Mouse (Mus musculus) forebrain, embryonic 16.5 days (tissue): ENCODE measurements around the gene Tstd1. TPM values are rescaled to one million over a fixed set of nuclear protein-coding genes. Genes with fewer than 3 reads are reported as not detected.

Experiments
- ATAC-seq: fragments of 200-750 bp; cut with Nextera tagmentation; 2 replicates; pipeline ENCODE4 v1.8.0; 2017; ENCODE audit warnings: mild to moderate bottlenecking, moderate library complexity
- H3K27ac ChIP-seq: fragments of 300-500 bp; sonication (generic); 2 replicates; pipeline ENCODE4 v1.5.1; 2014; ENCODE audit warnings: low read length, control low read depth
- H3K27me3 ChIP-seq: fragments of 300-500 bp; sonication (generic); replicated peaks from 2 replicates; pipeline ENCODE4 v1.6.1; 2014; ENCODE audit warnings: low read length; ENCODE audit not compliant: control insufficient read depth, insufficient read depth
- H3K36me3 ChIP-seq: fragments of 300-500 bp; sonication (generic); 2 replicates; pipeline ENCODE4 v1.6.1; 2014; ENCODE audit not compliant: control insufficient read depth, insufficient read depth
- H3K4me1 ChIP-seq: fragments of 300-500 bp; sonication (generic); replicated peaks from 2 replicates; pipeline ENCODE4 v1.6.1; 2014; ENCODE audit warnings: low read length; ENCODE audit not compliant: control insufficient read depth, insufficient read depth
- H3K4me2 ChIP-seq: fragments of 300-500 bp; sonication (generic); 2 replicates; pipeline ENCODE4 v1.6.1; 2014; ENCODE audit warnings: mild to moderate bottlenecking, low read length, control low read depth
- H3K4me3 ChIP-seq: fragments of 300-500 bp; sonication (generic); replicated peaks from 2 replicates; pipeline ENCODE4 v1.5.1; 2014; ENCODE audit warnings: mild to moderate bottlenecking, low read length, control low read depth
- H3K9ac ChIP-seq: fragments of 300-500 bp; sonication (generic); replicated peaks from 2 replicates; pipeline ENCODE4 v1.6.1; 2014; ENCODE audit warnings: low read depth, low read length, control low read depth
- H3K9me3 ChIP-seq: fragments of 300-500 bp; sonication (generic); 2 replicates; pipeline ENCODE4 v1.6.1; 2016; ENCODE audit warnings: low read length; ENCODE audit not compliant: control insufficient read depth
- WGBS: fragments of 180-500 bp; shearing (Covaris S2); extraction: QIAGEN DNeasy Blood & Tissue Kit; methylation state at CpG from one replicate; pipeline ENCODE4 v1.1.7; 2014; 5-methylcytosine and 5-hydroxymethylcytosine counted together
- polyA plus RNA-seq: library from polyadenylated mRNA; unstranded; fragments of >200 nt; fragmentation: Nextera tagmentation; extraction: Ambion mirVana; gene quantifications from 2 replicates; pipeline ENCODE4 v1.2.1, GENCODE M21; 2015

Gene Tstd1
- polyA plus RNA-seq, 1 experiment from 2014 or later, result 10.1 TPM

DNA sequence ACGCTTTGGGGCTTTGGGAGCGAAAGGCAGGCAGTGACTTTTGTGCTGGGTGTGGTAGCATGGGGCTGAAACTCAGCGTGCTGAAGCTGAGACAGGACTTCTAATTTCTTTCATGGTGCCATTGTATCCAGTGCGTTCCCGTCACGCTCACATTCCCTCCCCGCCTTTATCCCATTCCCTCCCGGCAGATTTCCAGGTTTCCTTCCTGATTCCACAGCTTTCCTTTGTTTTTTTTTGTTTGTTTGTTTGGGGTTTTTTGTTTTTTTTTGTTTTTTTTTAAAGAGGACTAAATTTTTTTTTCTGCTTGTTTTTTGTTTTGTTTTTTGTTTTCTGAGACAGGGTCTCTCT lies 23.7 kb downstream of the Tstd1 start:
- no peaks in the 10 kb centered on the region for H3K36me3 ChIP-seq
- H3K9ac ChIP-seq, result no peak overlapping the region
- no peak overlapping the region for H3K27ac ChIP-seq
- no peak for ATAC-seq
- H3K4me3 ChIP-seq, result no peak overlapping the region
- H3K9me3 ChIP-seq, result no peaks in the 10 kb centered on the region
- WGBS, result 81% methylated on average over 8 of the region's 8 CpGs
- peaks cover 13% of the 10 kb centered on the region for H3K27me3 ChIP-seq
- peaks cover 6% of the 10 kb centered on the region for H3K4me1 ChIP-seq
- H3K4me2 ChIP-seq, result no peak overlapping the region

DNA sequence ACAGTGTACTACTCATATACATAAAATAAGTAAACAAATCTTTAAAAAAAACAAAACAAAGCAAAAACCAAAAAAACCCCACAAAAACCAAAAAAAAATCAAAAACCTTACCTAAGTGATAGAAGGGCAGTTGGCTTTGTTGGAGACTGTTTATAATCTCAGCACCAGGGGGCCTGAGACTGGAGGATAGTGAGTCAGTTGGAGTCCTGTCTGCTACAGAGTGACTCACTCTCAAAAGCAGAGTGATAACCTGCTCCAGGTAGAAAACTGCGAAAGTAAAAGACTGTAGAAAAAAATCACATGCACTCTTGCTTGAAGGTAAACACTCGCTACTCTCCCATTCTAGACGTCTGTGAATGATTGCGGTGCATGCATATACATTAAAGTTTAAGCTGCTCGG lies 26.4 kb downstream of the Tstd1 start:
- WGBS, result 93% methylated on average over 5 of the region's 5 CpGs
- Histone ChIP-seq H3K4me1 (no peaks in the 10 kb centered on the region), H3K27ac (no peak overlapping the region), H3K27me3 (no peaks in the 10 kb centered on the region), H3K4me3 (no peak overlapping the region), H3K9me3 (no peaks in the 10 kb centered on the region), H3K4me2 (no peak overlapping the region), H3K36me3 (no peaks in the 10 kb centered on the region), H3K9ac (no peak overlapping the region)
- ATAC-seq, result no peak

DNA sequence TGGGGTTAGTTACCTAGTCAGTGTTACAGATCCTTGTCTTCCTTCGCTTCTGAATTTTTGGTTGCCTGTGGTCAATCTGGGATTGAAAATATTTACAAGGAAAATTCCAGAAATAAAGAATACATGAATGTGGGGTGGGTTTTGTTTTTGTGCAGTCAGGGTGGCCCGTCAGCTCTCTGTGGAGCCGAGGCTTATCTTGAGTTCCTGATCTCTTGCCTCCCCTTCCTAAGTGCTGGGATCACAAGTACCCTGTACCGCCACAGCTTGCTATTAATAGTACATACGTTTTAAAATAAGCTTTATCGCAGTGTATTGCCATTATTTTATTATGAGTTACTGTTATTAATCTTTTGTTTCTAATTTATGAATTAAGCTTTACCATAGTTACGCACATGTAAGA lies 28.2 kb downstream of the Tstd1 start:
- H3K27me3 ChIP-seq, result no peaks in the 10 kb centered on the region
- H3K4me1 ChIP-seq, result no peaks in the 10 kb centered on the region
- no peaks in the 10 kb centered on the region for H3K36me3 ChIP-seq
- H3K4me3 ChIP-seq, result no peak overlapping the region
- no peak for ATAC-seq
- H3K9ac ChIP-seq, result no peak overlapping the region
- H3K27ac ChIP-seq, result no peak overlapping the region
- WGBS, result 84% methylated on average over 7 of the region's 7 CpGs
- no peak overlapping the region for H3K4me2 ChIP-seq
- no peaks in the 10 kb centered on the region for H3K9me3 ChIP-seq

DNA sequence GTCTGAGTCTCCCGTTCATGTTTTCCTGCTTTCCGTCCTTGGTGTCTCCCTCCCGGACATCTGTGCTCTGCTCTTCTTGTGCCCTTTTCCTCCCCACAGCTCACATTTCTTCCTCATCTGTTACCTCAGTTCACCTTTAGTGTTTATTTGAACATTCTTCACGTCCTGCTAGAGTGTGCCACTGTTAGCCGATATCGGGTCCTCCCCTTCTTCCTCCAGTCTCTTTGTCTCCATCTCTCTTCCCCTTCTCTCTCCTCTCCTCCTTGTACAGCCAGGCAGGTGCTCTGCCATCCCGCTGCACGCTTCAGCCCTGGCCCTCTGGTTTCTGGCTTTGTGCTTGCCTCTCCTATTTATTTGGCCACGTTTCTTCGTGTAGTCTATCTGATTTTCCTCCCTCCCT lies 29.0 kb downstream of the Tstd1 start:
- no peaks in the 10 kb centered on the region for H3K9me3 ChIP-seq
- no peak for ATAC-seq
- no peak overlapping the region for H3K4me2 ChIP-seq
- WGBS, result 74% methylated on average over 10 of the region's 10 CpGs
- H3K27ac ChIP-seq, result no peak overlapping the region
- no peaks in the 10 kb centered on the region for H3K4me1 ChIP-seq
- H3K9ac ChIP-seq, result no peak overlapping the region
- H3K27me3 ChIP-seq, result no peaks in the 10 kb centered on the region
- no peaks in the 10 kb centered on the region for H3K36me3 ChIP-seq
- H3K4me3 ChIP-seq, result no peak overlapping the region

DNA sequence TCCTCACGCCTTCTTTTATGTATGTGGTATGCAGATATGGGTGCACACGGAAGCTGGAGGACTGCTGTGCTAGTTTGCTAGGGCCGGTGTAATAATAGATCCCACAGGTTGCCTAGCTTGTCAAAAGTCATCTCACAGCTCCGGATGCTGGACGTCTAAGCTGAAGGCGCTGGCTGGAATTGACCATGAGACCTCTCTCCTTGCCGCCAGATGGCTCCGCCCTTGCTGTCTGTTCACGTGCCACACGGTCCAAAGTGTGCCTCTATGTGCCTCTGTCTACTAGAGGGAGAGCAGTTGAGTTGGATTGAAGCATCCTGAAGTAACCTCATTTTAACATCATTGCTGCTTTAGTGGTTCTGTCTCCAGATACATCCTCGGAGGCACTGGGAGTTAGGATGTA lies 31.4 kb downstream of the Tstd1 start:
- no peak overlapping the region for H3K4me2 ChIP-seq
- no peaks in the 10 kb centered on the region for H3K9me3 ChIP-seq
- 87% methylated on average over 11 of the region's 11 CpGs for WGBS
- H3K4me1 ChIP-seq, result no peaks in the 10 kb centered on the region
- no peaks in the 10 kb centered on the region for H3K36me3 ChIP-seq
- no peaks in the 10 kb centered on the region for H3K27me3 ChIP-seq
- no peak overlapping the region for H3K9ac ChIP-seq
- no peak overlapping the region for H3K4me3 ChIP-seq
- no peak for ATAC-seq
- H3K27ac ChIP-seq, result no peak overlapping the region

DNA sequence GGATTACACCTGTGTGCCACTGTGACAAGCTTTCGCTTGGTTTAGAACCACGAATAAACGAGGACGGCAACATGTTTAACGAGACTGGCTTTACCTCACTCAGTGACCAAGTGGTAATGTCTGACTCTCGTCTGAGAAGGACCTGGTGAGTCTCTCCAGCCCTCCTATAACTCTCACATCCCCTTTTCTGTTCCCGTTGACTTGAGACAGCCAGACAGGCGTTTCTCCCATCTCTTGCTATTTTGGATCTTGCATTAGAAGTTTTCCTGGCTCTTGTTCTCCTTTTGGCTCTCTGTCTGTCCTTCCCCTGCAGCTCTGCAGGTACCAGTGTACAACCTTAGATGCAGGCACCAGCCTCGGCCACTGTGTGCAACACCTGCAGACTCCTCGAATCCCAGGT lies 32.3 kb downstream of the Tstd1 start:
- Histone ChIP-seq H3K27me3 (no peaks in the 10 kb centered on the region), H3K27ac (no peak overlapping the region), H3K4me3 (no peak overlapping the region), H3K9ac (no peak overlapping the region), H3K36me3 (no peaks in the 10 kb centered on the region), H3K4me2 (no peak overlapping the region), H3K9me3 (no peaks in the 10 kb centered on the region), H3K4me1 (no peaks in the 10 kb centered on the region)
- no peak for ATAC-seq
- 80% methylated on average over 10 of the region's 10 CpGs for WGBS

DNA sequence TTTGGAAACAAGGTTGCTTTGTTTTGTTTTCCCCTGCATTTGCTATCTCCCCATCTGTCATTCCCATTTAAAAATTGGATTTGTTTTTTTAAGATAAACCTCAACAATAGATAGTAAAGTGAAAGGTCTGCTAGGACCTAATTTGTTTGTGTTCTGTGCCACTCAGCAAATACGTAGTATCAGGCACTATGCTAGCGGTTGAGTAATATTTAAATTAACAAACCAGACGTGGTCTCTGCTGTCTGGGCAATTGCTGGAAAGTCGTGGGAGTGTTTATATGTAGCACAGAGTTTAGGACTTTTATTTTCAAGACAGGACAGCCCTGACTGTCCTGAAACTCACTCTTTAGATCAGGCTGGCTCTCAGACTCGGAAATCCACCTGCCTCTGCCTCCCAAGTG lies 33.9 kb downstream of the Tstd1 start:
- Histone ChIP-seq H3K4me2 (no peak overlapping the region), H3K36me3 (no peaks in the 10 kb centered on the region), H3K27me3 (no peaks in the 10 kb centered on the region), H3K4me3 (no peak overlapping the region), H3K4me1 (no peaks in the 10 kb centered on the region), H3K9ac (no peak overlapping the region), H3K27ac (no peak overlapping the region), H3K9me3 (no peaks in the 10 kb centered on the region)
- no peak for ATAC-seq
- WGBS, result 70% methylated on average over 5 of the region's 5 CpGs

DNA sequence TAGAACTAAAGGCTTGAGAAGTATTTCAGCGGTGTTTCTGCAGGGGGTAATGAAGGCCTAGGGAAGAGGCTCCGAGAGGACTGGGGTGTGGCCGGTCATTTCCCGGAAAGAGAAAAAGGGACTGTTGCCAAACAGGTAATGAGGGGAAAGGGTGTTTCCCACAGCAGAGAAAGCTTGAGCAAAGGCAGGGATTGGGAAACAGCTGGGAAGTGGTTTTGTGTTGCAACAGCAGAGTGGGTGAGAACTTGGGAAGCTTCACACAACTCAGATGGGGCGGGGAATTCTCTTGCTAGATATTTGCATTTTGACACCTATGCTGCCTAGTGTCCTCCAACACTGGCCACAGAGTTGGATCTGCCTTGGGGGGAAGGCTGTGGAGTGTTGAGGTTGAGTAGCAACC lies 34.3 kb downstream of the Tstd1 start:
- Histone ChIP-seq H3K27me3 (no peaks in the 10 kb centered on the region), H3K9me3 (no peaks in the 10 kb centered on the region), H3K9ac (no peak overlapping the region), H3K4me3 (no peak overlapping the region), H3K27ac (no peak overlapping the region), H3K4me2 (no peak overlapping the region), H3K4me1 (no peaks in the 10 kb centered on the region), H3K36me3 (no peaks in the 10 kb centered on the region)
- 86% methylated on average over 5 of the region's 5 CpGs for WGBS
- ATAC-seq, result no peak

DNA sequence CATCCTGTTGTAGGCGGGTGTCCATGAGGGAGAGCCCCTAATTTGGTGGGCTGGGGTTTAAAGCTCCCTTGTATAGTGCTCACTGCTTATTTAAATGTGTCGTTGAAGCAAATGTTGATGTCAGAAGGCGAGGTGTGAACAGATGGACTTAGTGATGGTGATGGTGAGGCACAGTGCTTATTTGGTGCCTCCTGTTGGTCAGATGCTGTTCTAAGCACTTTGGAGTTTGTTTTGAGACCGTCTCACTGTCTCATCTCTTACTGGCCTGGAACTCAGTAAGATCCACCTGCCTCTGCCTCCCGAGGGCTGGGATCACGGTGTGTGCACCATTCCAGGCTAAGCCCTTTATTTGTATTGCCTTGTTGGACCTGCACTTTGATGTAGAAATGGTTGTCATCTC lies 36.3 kb downstream of the Tstd1 start:
- WGBS, result 77% methylated on average over 6 of the region's 6 CpGs
- Histone ChIP-seq H3K9me3 (no peaks in the 10 kb centered on the region), H3K4me2 (no peak overlapping the region), H3K27ac (no peak overlapping the region), H3K9ac (no peak overlapping the region), H3K4me1 (peaks cover 4% of the 10 kb centered on the region; the same call in 1 of the 2 replicates), H3K36me3 (no peaks in the 10 kb centered on the region), H3K27me3 (no peaks in the 10 kb centered on the region), H3K4me3 (no peak overlapping the region)
- ATAC-seq, result no peak

DNA sequence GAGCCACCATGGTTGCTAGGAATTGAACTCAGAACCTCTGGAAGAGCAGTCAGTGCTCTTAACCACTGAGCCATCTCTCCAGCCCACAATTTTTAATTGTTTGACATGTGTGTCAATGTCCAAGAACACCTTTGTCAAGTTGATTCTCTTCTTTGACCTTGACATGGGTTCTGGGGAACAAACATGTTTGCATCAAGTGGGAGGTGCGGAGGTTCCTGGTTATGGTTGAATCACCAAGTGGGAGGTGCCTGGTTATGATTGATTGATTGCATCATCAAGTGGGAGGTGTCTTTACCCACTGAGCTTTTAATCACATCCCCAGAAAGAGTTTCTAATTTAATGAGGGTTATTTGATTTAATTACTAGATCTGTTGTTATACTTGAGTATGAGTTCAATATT lies 38.9 kb downstream of the Tstd1 start:
- no peak overlapping the region for H3K4me3 ChIP-seq
- H3K9ac ChIP-seq, result no peak overlapping the region
- no peaks in the 10 kb centered on the region for H3K27me3 ChIP-seq
- no peak for ATAC-seq
- H3K4me2 ChIP-seq, result no peak overlapping the region
- H3K27ac ChIP-seq, result no peak overlapping the region
- 90% methylated on average over 1 of the region's 1 CpGs for WGBS
- no peaks in the 10 kb centered on the region for H3K36me3 ChIP-seq
- H3K4me1 ChIP-seq, result peaks cover 12% of the 10 kb centered on the region; the same call in 1 of the 2 replicates
- H3K9me3 ChIP-seq, result no peaks in the 10 kb centered on the region
